28 mouse cellular contexts compared by ENCODE assay signal in genomic region chr12:78739633-78740032, GRCm38 (mm10). TPM values are rescaled to one million over a fixed set of nuclear protein-coding genes. Genes with fewer than 3 reads are reported as not detected.
"Had no signal": no experiment of that assay in that cellular context is flagged by ENCODE, and none has a peak within 500 bp of the region (broad histone marks: within the 10 kb centered on the region; RNA-seq: fewer than 3 reads in every experiment).

No protein-coding gene starts in this region.

- H3K4me3 ChIP-seq: gastrocnemius, adult 2 months; heart, embryonic 10.5 days; heart, embryonic 12.5 days; hindbrain, embryonic 10.5 days; hindbrain, embryonic 12.5 days; layer of hippocampus, adult 2 months; left cerebral cortex, adult 2 months; limb, embryonic 10.5 days; limb, embryonic 12.5 days had no signal

- H3K36me3 ChIP-seq: heart, embryonic 10.5 days; heart, embryonic 12.5 days; hindbrain, embryonic 10.5 days; hindbrain, embryonic 12.5 days; limb, embryonic 10.5 days; limb, embryonic 12.5 days had no signal

- H3K9me3 ChIP-seq: heart, embryonic 10.5 days; heart, embryonic 12.5 days; hindbrain, embryonic 10.5 days; hindbrain, embryonic 12.5 days; limb, embryonic 10.5 days; limb, embryonic 12.5 days had no signal

- H3K9ac ChIP-seq: heart, embryonic 12.5 days; hindbrain, embryonic 12.5 days; hindbrain, embryonic 14.5 days; limb, embryonic 12.5 days had no signal

- H3K4me1 ChIP-seq: heart, embryonic 10.5 days; heart, embryonic 12.5 days; hindbrain, embryonic 10.5 days; hindbrain, embryonic 12.5 days; limb, embryonic 10.5 days; limb, embryonic 12.5 days had no signal

- H3K4me2 ChIP-seq: heart, embryonic 12.5 days; hindbrain, embryonic 12.5 days; hindbrain, embryonic 14.5 days; limb, embryonic 12.5 days had no signal

- H3K27me3 ChIP-seq: heart, embryonic 12.5 days; hindbrain, embryonic 12.5 days; limb, embryonic 12.5 days had no signal

- ATAC-seq: hindbrain, embryonic 16.5 days; inflammation-experienced regulatory T-cells, adult 6 months; intestine, postnatal 0 days had no signal

- DNase-seq: gastrocnemius, adult 2 months; gastrocnemius, postnatal 10 days; gastrocnemius, postnatal 25 days; heart, adult 18-20 months; heart, postnatal 10 days; heart, postnatal 4 days; kidney, adult 18-20 months; kidney, adult 8-10 months; kidney, postnatal 10 days; kidney, postnatal 25 days; kidney, postnatal 4 days; liver had no signal

- H3K27ac ChIP-seq: gastrocnemius, adult 2 months; heart, embryonic 10.5 days; hindbrain, embryonic 10.5 days; hindbrain, embryonic 12.5 days; hindbrain, embryonic 14.5 days; layer of hippocampus, adult 2 months; left cerebral cortex, adult 2 months; limb, embryonic 10.5 days; limb, embryonic 12.5 days had no signal

RNA-seq across cellular contexts. Expression of gene Fam71d, which starts 48.3 kb away (rescaled TPM):
- polyA plus RNA-seq: heart, embryonic 12.5 days; heart, embryonic 14.5 days; heart, embryonic 16.5 days; inflammation-experienced regulatory T-cells, adult 6 months; intestine, postnatal 0 days; kidney, embryonic 16.5 days; limb, embryonic 10.5 days; limb, embryonic 12.5 days; limb, embryonic 14.5 days had no signal
